Mouse (Mus musculus) left cerebral cortex, adult 9 months (tissue): ENCODE measurements around the gene Ppfia1.

Source experiments
- DNase-seq, 2 experiments: peaks; one replicate each; pipeline ENCODE4 v3.0.0; 2022; ENCODE audit warnings: low spot score in 2 of 2

The Ppfia1 gene

DNA sequence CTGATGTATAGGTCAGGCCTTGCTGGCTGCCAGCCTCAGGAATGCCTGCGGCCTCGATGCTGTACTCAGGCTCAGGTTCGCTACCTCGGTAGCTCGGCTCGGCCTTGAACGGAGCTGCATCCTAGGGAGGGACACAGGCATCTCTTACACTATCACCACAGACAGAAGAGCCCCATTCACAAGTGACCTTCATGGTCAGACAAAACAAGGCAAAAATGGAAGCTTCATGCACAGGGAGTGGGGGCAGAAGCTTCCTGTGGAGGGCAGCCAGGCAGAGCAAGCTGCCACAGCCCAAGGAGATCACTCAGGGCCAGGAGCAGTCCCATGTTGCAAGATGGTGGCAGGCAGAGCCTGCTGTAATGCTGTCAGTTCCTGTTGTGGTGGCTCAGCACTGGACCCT, 114.7 kb downstream of the Ppfia1 start:
- DNase-seq = no peak

GRCm38 (mm10) chr7:144432920-144433319, 120.6 kb downstream of the Ppfia1 start:
- no peak for DNase-seq

DNA sequence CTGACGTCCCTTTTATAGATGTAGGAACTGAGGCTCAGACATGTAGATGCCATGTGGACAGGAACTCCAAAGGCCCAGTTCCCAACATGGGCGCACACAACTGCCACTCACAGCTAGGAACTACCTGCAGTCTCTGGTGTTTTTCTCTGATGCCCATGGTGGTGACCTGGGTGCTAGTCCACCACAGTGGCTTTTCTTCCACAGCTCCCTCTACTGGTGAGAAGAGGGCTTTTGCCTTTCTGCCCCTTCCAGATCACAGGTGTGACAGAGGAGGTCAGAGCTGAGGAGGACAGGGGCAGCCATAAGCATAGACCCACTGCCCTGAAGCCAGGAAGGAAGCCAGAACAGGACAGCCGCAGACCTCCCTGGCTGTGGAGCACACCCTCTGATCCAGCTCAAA, 126.1 kb downstream of the Ppfia1 start:
- DNase-seq = no peak
